Mouse (Mus musculus): ENCODE measurements around the gene Gm7903. TPM values are rescaled to one million over a fixed set of nuclear protein-coding genes. Genes with fewer than 3 reads are reported as not detected.

The Gm7903 gene
- not detected in 2 replicates for polyA plus RNA-seq (2012; ENCODE audit: low replicate concordance)

DNA sequence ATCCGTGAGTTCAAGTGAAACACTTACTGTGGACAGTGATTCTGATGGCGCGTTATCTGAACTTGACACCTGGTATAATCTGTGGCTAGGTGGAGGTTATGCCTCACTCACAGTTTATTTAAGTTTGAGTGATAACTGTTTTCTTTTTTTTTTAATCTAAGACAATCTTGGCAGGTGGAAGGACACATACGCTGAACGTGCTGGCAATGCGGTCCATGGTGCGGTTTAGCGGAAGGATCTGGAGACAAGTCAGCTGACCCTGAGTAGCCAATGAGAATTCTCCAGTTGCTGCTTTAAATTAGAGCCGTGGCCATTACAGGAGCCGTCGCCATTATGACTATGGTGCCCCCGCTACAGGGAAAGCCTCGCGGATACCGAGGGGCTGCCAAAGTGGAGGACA is at the start of gene Gm7903:
TSS of gene Gm7903 (plus strand) at position 301 of the 400 bp plus-strand sequence.

Other genes starting within 250 kb of the Gm7903 start
- not detected in 2 replicates for gene Tceal6, start 223.1 kb upstream of the Gm7903 start, polyA plus RNA-seq (2012; ENCODE audit: low replicate concordance)
- not detected in 2 replicates for gene Pramel3, start 131.5 kb upstream of the Gm7903 start, polyA plus RNA-seq (2012; ENCODE audit: low replicate concordance)
- gene Gm5128, start 60.6 kb upstream of the Gm7903 start, polyA plus RNA-seq (2012; ENCODE audit: low replicate concordance), result not detected in 2 replicates
- gene AV320801, start 60.8 kb downstream of the Gm7903 start, polyA plus RNA-seq (2012; ENCODE audit: low replicate concordance), result not detected in 2 replicates
- gene Nxf7, start 164.9 kb downstream of the Gm7903 start, polyA plus RNA-seq (2012; ENCODE audit: low replicate concordance), result not detected in 2 replicates
- gene Prame, start 193.9 kb downstream of the Gm7903 start, polyA plus RNA-seq (2012; ENCODE audit: low replicate concordance), result not detected in 2 replicates